Mouse (Mus musculus) kidney, adult 18-20 months (tissue): ENCODE measurements around the gene Rad51b.

Source experiments
- DNase-seq: peaks from one replicate; pipeline ENCODE4 v3.0.0; 2021

Rad51b gene

GRCm38 (mm10) chr12:79441210-79442005 is 144.3 kb downstream of the Rad51b start:
- DNase-seq, result no peak

- no peak for DNase-seq
Measured at GRCm38 (mm10) chr12:79442126-79442525, 145.0 kb downstream of the Rad51b start.

- no peak for DNase-seq
Measured at GRCm38 (mm10) chr12:79442836-79443390, 145.8 kb downstream of the Rad51b start.

GRCm38 (mm10) chr12:79444646-79445045 is 147.6 kb downstream of the Rad51b start:
- DNase-seq, result no peak

GRCm38 (mm10) chr12:79447039-79447438 is 150.0 kb downstream of the Rad51b start:
- DNase-seq, result no peak

GRCm38 (mm10) chr12:79449817-79450411 is 152.8 kb downstream of the Rad51b start:
- no peak for DNase-seq

- no peak for DNase-seq
Measured at GRCm38 (mm10) chr12:79452882-79453281, 155.8 kb downstream of the Rad51b start.

- no peak for DNase-seq
Measured at GRCm38 (mm10) chr12:79454017-79454416, 156.9 kb downstream of the Rad51b start.

GRCm38 (mm10) chr12:79455061-79455847 is 158.2 kb downstream of the Rad51b start:
- no peak for DNase-seq

- no peak for DNase-seq
Measured at GRCm38 (mm10) chr12:79455848-79456164, 158.7 kb downstream of the Rad51b start.

GRCm38 (mm10) chr12:79456251-79456650 is 159.2 kb downstream of the Rad51b start:
- DNase-seq, result no peak

GRCm38 (mm10) chr12:79463371-79463770 is 166.3 kb downstream of the Rad51b start:
- no peak for DNase-seq

- no peak for DNase-seq
Measured at GRCm38 (mm10) chr12:79470113-79470512, 173.0 kb downstream of the Rad51b start.

- no peak for DNase-seq
Measured at GRCm38 (mm10) chr12:79471868-79472267, 174.8 kb downstream of the Rad51b start.

GRCm38 (mm10) chr12:79476413-79477046 is 179.4 kb downstream of the Rad51b start:
- no peak for DNase-seq

GRCm38 (mm10) chr12:79478816-79479215 is 181.7 kb downstream of the Rad51b start:
- DNase-seq, result no peak

GRCm38 (mm10) chr12:79485501-79485900 is 188.4 kb downstream of the Rad51b start:
- DNase-seq, result no peak

GRCm38 (mm10) chr12:79488590-79489242 is 191.6 kb downstream of the Rad51b start:
- no peak for DNase-seq

GRCm38 (mm10) chr12:79490626-79491025 is 193.5 kb downstream of the Rad51b start:
- DNase-seq, result no peak

GRCm38 (mm10) chr12:79492175-79492574 is 195.1 kb downstream of the Rad51b start:
- no peak for DNase-seq

GRCm38 (mm10) chr12:79492613-79493012 is 195.5 kb downstream of the Rad51b start:
- no peak for DNase-seq

GRCm38 (mm10) chr12:79493481-79493880 is 196.4 kb downstream of the Rad51b start:
- DNase-seq, result no peak
